Mouse (Mus musculus) brain, embryonic 14.5 days (tissue): ENCODE measurements around the gene Mipep.

Experiments
- CTCF ChIP-seq: fragments of 200-500 bp; IDR thresholded peaks from 2 replicates; pipeline ENCODE4 v1.5.1; 2012; ENCODE audit warnings: inconsistent platforms, mild to moderate bottlenecking, moderate library complexity, borderline replicate concordance; ENCODE audit not compliant: insufficient read depth, insufficient read length; ENCODE audit errors: extremely low read depth
- POLR2A ChIP-seq: fragments of 200-500 bp; IDR thresholded peaks from 2 replicates; pipeline ENCODE4 v1.6.1; 2012; ENCODE audit warnings: mild to moderate bottlenecking, inconsistent platforms, borderline replicate concordance; ENCODE audit not compliant: poor library complexity, insufficient read depth, insufficient read length, severe bottlenecking; ENCODE audit errors: extremely low read depth

DNA sequence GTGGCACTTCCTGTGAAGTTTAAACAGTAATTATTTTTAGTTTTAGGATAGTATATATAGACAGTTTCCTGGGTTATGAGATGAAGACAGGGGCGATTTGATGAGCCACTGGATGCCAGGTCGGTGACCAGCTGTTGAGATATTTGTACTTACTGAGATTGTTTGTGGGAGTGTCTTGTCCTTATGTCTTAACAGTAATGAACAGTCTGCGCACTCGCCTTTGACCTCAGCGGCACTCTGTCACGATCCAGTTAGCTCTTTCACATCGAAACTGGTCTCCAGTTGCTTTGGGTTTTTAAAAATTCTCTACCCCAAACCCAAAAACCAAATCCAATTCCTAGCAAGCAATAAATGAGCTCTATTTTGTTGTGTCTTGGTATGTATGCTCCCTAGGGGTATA is 59.2 kb downstream of the Mipep start:
- TF ChIP-seq CTCF (no peak), POLR2A (no peak)
